Mouse (Mus musculus) midbrain, embryonic 12.5 days (tissue): ENCODE results near the gene Rmi2. TPM values are rescaled to one million over a fixed set of nuclear protein-coding genes. Genes with fewer than 3 reads are reported as not detected.

ENCODE experiments used
- ATAC-seq: fragments of 200-750 bp; cut with Nextera tagmentation; 2 replicates; pipeline ENCODE4 v1.8.0; 2017; ENCODE audit warnings: low read depth, moderate TSS enrichment, moderate library complexity; ENCODE audit not compliant: low FRiP score
- H3K27ac ChIP-seq: fragments of 300-500 bp; sonication (generic); replicated peaks from 2 replicates; pipeline ENCODE4 v1.5.1; 2016; ENCODE audit warnings: mild to moderate bottlenecking
- H3K27me3 ChIP-seq: fragments of 300-500 bp; sonication (generic); 2 replicates; pipeline ENCODE4 v1.6.1; 2016; ENCODE audit warnings: mild to moderate bottlenecking
- H3K36me3 ChIP-seq: fragments of 300-500 bp; sonication (generic); 2 replicates; pipeline ENCODE4 v1.6.1; 2016
- H3K4me1 ChIP-seq: fragments of 300-500 bp; sonication (generic); 2 replicates; pipeline ENCODE4 v1.6.1; 2016
- H3K4me2 ChIP-seq: fragments of 300-500 bp; sonication (generic); replicated peaks from 2 replicates; pipeline ENCODE4 v1.6.1; 2016; ENCODE audit warnings: mild to moderate bottlenecking, moderate library complexity
- H3K4me3 ChIP-seq: fragments of 300-500 bp; sonication (generic); 2 replicates; pipeline ENCODE4 v1.5.1; 2016; ENCODE audit warnings: mild to moderate bottlenecking
- H3K9ac ChIP-seq: fragments of 300-500 bp; sonication (generic); replicated peaks from 2 replicates; pipeline ENCODE4 v1.6.1; 2016; ENCODE audit warnings: mild to moderate bottlenecking, moderate library complexity
- H3K9me3 ChIP-seq: fragments of 300-500 bp; sonication (generic); 2 replicates; pipeline ENCODE4 v1.6.1; 2016; ENCODE audit warnings: mild to moderate bottlenecking
- WGBS: fragments of 180-500 bp; shearing (Covaris S2); methylation state at CpG from one replicate; pipeline ENCODE4 v1.1.7; 2016; 5-methylcytosine and 5-hydroxymethylcytosine counted together
- polyA plus RNA-seq: library from polyadenylated mRNA; unstranded; fragments of >200 nt; fragmentation: Nextera tagmentation; extraction: Ambion mirVana; gene quantifications from 2 replicates; pipeline ENCODE4 v1.2.1, GENCODE M21; 2016

The Rmi2 gene
- polyA plus RNA-seq, 1 experiment from 2014 or later: 3.5 TPM

DNA sequence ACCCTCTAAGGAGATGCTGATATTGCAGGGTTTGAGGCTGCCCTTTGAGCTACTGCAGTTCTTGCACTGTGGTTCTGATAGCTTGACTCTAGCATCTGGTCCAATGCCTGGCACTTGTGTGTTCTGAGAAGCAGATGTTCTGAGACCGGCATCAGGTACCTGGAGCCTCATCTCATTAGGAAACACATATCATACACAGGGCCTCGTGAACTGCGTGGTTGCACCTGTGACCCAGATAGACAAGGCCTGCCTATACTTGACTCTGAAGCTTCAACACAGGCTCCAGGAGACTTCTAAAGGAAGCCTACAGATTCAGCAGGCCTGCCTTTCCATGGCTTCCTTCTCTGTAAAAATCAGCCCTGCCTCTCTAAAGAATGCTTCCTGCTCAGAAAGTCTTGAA, 1.5 kb downstream of the Rmi2 start:
- H3K4me2 ChIP-seq: peak overlapping the region; percentile 95; the same call in 1 of the 2 replicates

DNA sequence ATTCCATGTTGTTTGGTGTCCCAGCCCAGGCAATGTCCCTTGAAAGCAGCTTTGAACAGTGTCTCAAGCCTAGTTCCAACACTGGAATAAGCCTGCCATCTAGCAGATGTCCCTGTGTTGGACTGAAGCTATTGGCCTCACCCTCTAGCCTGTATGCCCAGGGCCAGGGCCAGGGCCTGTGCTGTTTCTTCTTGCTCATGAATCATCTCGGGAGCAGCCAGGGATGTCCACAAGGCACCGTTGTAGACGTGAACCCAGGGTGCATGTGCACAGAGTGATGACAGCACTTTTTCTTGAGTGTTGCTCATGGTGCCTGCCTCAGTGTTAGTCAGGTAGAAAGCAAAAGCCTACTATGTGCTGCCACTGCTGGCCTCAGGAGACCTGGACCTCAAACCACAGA, 2.4 kb downstream of the Rmi2 start:
- Histone ChIP-seq H3K27ac (no peak overlapping the region), H3K4me2 (no peak overlapping the region), H3K36me3 (no peaks in the 10 kb centered on the region), H3K4me1 (peaks cover 30% of the 10 kb centered on the region), H3K4me3 (no peak overlapping the region), H3K27me3 (peaks cover 6% of the 10 kb centered on the region), H3K9me3 (no peaks in the 10 kb centered on the region), H3K9ac (no peak overlapping the region)
- 97% methylated on average over 3 of the region's 3 CpGs for WGBS
- ATAC-seq: no peak

More for the DNA sequence above, 1.5 kb downstream of the Rmi2 start:
- no peak for ATAC-seq
- H3K27ac ChIP-seq: no peak overlapping the region
- no peaks in the 10 kb centered on the region for H3K36me3 ChIP-seq
- WGBS: 93% methylated on average over 3 of the region's 3 CpGs
- H3K9me3 ChIP-seq: no peaks in the 10 kb centered on the region
- H3K4me1 ChIP-seq: peaks cover 30% of the 10 kb centered on the region
- peaks cover 6% of the 10 kb centered on the region for H3K27me3 ChIP-seq
- no peak overlapping the region for H3K9ac ChIP-seq
- H3K4me3 ChIP-seq: no peak overlapping the region

DNA sequence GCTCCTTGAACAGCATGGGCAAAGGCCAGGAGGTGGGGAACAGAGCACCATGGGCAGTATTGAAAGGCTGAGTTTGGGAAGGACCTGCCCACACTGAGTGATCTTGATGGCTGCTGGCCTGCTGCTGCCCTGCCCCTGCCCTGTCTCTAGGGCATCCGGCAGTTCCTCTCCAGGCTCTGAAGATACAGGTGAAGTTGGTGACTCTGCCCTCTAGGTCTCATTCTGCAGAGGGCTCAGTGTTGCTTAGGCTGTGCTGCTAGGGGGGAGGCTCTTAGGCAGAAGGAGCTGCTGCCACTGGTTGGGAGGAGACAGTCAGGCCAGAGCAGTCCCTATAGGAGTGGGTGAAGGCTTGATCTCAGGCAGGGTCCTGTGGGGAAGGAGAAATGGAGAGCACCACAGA, 3.0 kb downstream of the Rmi2 start:
- ATAC-seq: no peak
- Histone ChIP-seq H3K9me3 (no peaks in the 10 kb centered on the region), H3K27ac (no peak overlapping the region), H3K36me3 (no peaks in the 10 kb centered on the region), H3K4me1 (peaks cover 30% of the 10 kb centered on the region), H3K27me3 (peaks cover 6% of the 10 kb centered on the region), H3K4me2 (no peak overlapping the region), H3K9ac (no peak overlapping the region), H3K4me3 (no peak overlapping the region)
- WGBS: 100% methylated on average over 1 of the region's 1 CpGs

DNA sequence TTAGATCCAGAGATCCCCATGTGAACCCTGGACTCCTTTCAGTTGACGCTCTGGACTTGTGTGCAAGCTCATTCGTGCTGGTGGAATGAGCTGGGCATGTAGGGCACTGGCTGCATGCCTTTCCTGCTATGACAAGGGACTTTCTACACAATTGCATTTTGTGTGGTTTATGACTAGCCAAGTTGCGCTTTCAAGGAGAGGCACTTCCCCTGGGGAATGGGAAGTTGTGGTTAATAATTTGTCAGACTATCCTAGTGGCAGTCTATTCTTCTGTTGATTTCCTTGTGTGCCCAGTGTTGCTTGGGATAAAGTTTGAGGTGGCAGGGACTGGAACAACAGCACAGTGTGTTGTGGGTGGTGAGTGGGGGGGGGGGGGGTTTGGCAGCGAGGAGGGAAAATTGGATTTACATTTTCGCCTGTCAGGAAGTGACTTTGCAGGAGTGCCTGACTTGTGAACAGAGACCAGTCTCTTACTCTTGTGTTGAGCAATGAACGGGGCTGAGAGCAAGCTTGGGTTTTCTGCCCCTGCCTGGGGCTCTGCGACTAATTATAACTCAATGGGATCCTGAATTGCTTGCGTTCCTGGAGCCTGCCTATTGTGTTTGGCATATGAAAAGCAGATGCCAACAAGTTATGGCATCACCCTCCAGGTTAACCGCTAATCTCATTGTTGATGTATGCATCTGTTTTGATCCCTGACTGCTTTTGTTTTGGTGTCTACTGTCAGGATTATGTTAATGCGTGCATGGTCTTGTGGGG, 3.8 kb downstream of the Rmi2 start:
- Histone ChIP-seq H3K27me3 (peaks cover 5% of the 10 kb centered on the region), H3K9ac (no peak overlapping the region), H3K9me3 (no peaks in the 10 kb centered on the region), H3K4me3 (no peak overlapping the region), H3K27ac (no peak overlapping the region), H3K36me3 (no peaks in the 10 kb centered on the region), H3K4me1 (peaks cover 34% of the 10 kb centered on the region), H3K4me2 (no peak overlapping the region)
- no peak for ATAC-seq
- 50% methylated on average over 10 of the region's 10 CpGs for WGBS

DNA sequence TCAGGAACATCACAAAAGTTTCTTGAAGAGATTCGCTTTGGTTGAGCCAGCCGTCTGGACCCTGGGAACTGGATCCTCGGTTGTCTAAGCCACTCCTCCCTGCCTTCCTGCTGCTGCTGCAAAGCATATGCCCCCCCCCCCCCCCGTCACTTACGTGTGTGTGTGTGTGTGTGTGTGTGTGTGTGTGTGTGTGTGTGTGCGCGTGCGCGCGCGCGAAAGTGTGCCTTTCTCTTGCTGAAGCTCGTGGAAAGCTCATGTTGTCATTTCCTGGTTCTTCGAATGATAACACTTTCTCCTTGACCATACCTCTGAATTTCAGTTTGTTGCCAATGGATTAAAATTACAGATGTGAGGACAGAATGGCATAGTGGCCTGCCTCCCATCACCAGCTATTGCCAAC, 5.2 kb downstream of the Rmi2 start:
- no peak overlapping the region for H3K4me3 ChIP-seq
- no peak overlapping the region for H3K27ac ChIP-seq
- no peaks in the 10 kb centered on the region for H3K9me3 ChIP-seq
- no peak overlapping the region for H3K9ac ChIP-seq
- H3K4me2 ChIP-seq: no peak overlapping the region
- H3K27me3 ChIP-seq: no peaks in the 10 kb centered on the region
- H3K4me1 ChIP-seq: peaks cover 38% of the 10 kb centered on the region
- no peaks in the 10 kb centered on the region for H3K36me3 ChIP-seq
- WGBS: 91% methylated on average over 12 of the region's 14 CpGs
- no peak for ATAC-seq

DNA sequence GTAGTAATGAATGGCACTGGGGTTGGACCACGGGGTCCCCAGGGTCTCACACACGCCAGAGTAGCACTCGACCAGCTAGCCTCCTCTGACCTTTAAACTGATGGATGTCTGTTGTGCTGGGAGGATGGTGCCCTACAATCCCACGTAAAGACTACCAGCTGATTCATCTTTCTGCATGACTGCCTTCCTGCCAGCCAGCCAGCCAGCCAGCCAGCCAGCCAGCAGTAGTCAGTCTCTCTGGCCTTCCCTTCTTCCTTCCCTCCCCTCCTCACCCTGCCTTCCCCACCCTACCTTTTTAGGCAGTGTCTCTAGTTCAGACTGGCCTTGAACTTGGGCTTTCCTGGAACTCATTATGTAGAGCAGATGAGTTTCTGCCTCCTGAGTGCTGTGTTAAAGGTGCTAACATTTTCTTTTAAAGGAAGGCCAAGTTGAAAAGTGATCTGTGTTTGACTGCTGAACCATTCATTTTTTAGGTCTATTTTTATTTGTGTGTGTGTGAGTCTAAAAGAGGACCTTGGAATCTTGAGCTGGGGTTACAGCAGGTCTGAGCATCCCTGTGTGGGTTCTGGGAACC, 7.5 kb downstream of the Rmi2 start:
- H3K36me3 ChIP-seq: no peaks in the 10 kb centered on the region
- H3K9me3 ChIP-seq: no peaks in the 10 kb centered on the region
- no peak for ATAC-seq
- H3K27ac ChIP-seq: no peak overlapping the region
- 68% methylated on average over 4 of the region's 4 CpGs for WGBS
- no peak overlapping the region for H3K4me3 ChIP-seq
- no peaks in the 10 kb centered on the region for H3K27me3 ChIP-seq
- no peak overlapping the region for H3K4me2 ChIP-seq
- no peak overlapping the region for H3K9ac ChIP-seq
- peaks cover 25% of the 10 kb centered on the region for H3K4me1 ChIP-seq

DNA sequence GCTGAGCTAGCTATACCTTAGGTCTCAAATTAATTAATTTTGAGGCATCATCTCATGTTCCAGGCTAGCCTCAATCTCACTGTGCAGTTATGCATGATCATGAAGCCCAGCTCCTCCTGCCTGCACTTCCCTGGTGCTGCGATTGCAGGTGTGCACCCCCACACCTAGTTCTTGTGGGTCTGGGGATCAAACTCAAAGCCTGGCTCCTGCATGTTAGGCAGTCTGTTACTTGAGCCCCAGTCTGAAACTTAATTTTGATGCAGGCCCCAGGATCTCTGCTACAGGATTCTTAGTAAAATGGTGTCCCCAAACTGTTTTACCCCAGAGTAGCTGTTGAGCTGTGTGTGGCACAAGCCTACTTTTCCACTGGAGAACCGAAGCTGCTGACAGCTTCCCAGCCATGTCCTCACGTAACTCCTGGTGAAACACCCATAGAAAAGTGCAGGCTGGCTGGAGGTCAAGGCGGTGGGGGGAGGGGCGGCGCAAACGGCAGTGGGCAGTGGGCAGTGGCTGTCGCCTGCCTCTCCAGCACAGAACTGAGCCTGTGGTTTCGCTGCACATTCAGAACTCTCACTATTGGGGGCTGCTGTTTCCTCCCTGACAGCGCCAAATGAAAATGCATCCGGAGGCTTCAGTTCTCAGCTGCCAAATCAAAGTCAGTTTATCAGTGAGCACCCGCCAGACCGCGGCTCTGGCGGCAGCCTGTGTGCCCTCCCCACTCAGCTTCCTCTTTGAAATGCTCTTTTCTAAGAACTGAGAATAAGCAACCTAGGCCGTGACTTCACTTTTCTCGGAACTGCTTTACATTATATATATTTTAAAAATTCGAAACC, 8.8 kb downstream of the Rmi2 start:
- no peak for ATAC-seq
- WGBS: 27% methylated on average over 18 of the region's 18 CpGs
- Histone ChIP-seq H3K4me1 (peaks cover 12% of the 10 kb centered on the region), H3K4me3 (no peak overlapping the region), H3K4me2 (peak overlapping the region; percentile 41), H3K9me3 (no peaks in the 10 kb centered on the region), H3K27me3 (no peaks in the 10 kb centered on the region), H3K9ac (no peak overlapping the region; the same call in 1 of the 2 replicates), H3K36me3 (no peaks in the 10 kb centered on the region), H3K27ac (0 out of 2 replicates have a peak overlapping the region, but pooled peaks have one; percentile 15)

DNA sequence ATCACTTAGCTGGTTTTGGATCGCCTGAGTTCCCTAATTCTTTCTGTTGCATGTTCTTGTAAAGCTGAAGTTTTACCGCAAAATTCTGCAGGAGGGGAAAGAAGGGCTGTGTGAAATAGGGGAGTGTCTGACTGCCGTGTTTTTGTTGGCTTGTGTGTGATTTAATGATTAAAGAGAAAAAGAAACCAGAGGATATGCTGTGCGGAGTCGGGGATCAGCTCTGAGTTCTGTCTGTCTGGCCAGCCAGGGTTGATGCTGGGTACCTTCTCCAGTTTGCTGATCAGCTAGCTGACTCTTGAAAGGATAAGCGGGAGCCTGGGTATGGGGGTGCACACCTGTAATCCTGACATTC, 9.4 kb downstream of the Rmi2 start:
- H3K36me3 ChIP-seq: no peaks in the 10 kb centered on the region
- H3K4me1 ChIP-seq: peaks cover 8% of the 10 kb centered on the region
- no peaks in the 10 kb centered on the region for H3K27me3 ChIP-seq
- no peak for ATAC-seq
- no peak overlapping the region for H3K9ac ChIP-seq
- no peak overlapping the region for H3K4me2 ChIP-seq
- no peaks in the 10 kb centered on the region for H3K9me3 ChIP-seq
- WGBS: 76% methylated on average over 6 of the region's 6 CpGs
- no peak overlapping the region for H3K4me3 ChIP-seq
- H3K27ac ChIP-seq: no peak overlapping the region

DNA sequence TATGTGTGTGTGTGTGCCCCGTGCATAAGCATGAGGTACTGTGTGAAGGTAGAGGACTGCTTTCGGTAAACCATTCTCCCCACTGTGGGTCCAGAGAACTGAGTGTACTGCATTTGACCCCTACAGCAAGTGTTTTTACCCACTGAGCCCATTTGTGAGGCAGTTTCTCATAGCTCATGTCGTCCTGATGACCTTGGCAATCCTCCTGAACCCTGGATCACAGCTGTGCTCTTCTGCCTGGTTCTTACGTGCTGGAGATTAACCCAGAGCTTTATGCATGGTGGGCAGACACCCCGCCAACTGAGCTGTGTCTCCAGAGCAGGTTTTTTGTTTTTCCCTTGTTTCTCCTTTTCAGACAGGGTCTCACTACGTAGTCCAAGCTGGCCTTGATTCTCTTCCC, 11.1 kb downstream of the Rmi2 start:
- Histone ChIP-seq H3K4me3 (no peak overlapping the region), H3K4me1 (peaks cover 8% of the 10 kb centered on the region), H3K4me2 (no peak overlapping the region), H3K9ac (no peak overlapping the region), H3K27ac (no peak overlapping the region), H3K9me3 (no peaks in the 10 kb centered on the region), H3K27me3 (no peaks in the 10 kb centered on the region), H3K36me3 (no peaks in the 10 kb centered on the region)
- no peak for ATAC-seq
- 83% methylated on average over 6 of the region's 6 CpGs for WGBS

DNA sequence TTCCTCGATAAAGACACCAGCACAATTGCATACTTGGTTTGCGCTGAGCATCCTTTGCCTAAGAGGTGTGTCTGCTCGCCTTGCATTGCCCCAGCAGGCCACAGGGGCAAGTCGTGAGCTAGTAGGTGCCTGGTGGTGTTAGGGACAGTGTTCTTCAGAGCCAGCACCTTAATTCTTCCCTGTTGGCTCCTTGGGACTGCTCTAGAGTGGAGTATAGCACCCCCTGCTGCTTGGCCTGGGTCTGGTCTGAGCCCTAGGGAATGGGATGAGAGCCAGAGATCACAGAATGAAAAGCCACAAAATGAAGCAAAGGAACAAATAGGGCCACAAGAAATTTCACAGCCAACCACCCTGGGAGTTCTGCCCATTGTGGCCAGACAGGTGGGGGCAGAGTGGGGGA, 11.6 kb downstream of the Rmi2 start:
- Histone ChIP-seq H3K4me3 (no peak overlapping the region), H3K36me3 (no peaks in the 10 kb centered on the region), H3K9me3 (no peaks in the 10 kb centered on the region), H3K9ac (no peak overlapping the region), H3K27me3 (no peaks in the 10 kb centered on the region), H3K4me1 (peaks cover 8% of the 10 kb centered on the region), H3K27ac (no peak overlapping the region), H3K4me2 (no peak overlapping the region)
- no peak for ATAC-seq
- 55% methylated on average over 4 of the region's 4 CpGs for WGBS

DNA sequence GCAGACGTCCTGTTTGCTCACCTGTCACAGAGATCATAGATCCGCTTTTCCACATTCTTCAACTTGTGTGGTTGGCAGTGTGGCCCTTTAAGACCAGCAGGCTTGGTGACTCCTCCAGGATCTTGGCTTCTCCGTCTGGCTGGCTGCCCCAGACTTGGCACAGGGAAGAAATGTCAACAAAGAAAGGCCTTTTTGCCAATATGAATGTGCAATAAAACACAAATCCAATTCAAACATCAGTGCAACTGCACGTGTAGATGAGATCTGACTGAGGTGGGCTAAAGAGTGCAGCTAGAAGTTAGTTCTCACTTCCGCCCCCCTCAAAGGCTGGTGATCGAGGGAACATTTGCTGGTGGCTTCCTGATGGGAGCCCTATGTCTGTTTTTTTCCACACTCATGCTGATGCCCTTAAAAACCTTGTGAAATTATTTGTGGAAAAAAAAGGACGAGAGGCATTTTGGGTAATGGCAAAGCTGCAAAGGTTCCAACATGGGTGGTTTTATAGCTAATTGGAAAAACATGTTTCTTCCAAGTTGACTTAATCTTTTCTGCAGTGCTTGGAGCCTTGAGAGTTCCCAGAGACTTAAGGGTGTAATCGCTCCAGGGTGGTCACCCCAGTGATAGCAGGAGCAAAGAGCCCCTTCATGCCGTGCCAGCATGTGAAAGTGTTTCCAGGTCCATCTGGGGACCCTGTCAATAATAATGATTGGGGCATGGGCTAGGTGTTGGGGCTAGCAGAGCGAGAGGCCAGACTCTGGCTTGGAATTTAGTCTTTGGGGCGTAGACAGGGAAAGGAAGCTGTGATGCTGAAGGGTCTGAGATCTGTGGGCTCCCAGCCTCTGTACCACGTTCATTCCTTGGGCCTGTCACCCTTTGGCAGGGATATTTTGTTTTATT, 15.4 kb downstream of the Rmi2 start:
- Histone ChIP-seq H3K4me1 (no peaks in the 10 kb centered on the region), H3K4me2 (no peak overlapping the region), H3K4me3 (no peak overlapping the region), H3K36me3 (no peaks in the 10 kb centered on the region), H3K9ac (no peak overlapping the region), H3K27ac (no peak overlapping the region), H3K27me3 (no peaks in the 10 kb centered on the region), H3K9me3 (no peaks in the 10 kb centered on the region)
- ATAC-seq: no peak
- WGBS: 76% methylated on average over 12 of the region's 12 CpGs
